Comparison of ENCODE assay signal across 10 mouse cellular contexts in the genomic region with DNA sequence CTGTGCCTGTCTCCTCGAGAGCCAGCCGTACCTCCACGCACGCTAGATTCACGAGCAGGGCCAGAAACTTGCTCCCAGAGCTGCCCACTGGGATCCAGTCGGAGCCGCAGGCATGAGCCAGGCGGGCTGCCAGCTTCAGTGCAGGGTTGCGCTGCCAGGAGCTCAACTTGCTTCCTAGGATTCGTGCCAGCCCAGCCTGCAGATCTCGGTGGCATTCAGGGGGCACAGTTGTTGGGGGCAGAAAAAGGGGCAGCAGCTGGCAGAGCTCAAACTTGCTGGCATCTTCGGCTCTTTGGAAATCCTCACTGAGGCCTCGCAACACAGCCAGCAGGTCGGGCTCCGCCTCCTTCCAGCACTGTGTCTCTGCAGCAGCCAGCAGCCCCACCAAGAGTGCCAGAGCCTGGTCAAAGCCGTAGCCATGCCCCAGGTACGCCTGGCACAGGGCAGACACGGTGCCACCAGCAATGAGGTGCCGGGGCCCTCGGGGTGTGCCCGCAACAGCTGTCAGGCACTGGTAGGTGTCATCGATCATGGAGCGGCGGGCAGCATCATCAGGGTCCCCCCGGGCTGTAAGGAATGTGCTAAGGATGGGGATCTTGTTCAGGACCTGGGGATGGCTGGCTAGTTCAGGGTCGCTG. TPM values are rescaled to one million over a fixed set of nuclear protein-coding genes. Genes with fewer than 3 reads are reported as not detected.
DNase-seq lines count a peak whose midpoint lies in the region; ATAC-seq lines count a peak whose summit lies in the region.
"Had no signal": no experiment of that assay in that cellular context is flagged by ENCODE, and none has a peak within 500 bp of the region (broad histone marks: within the 10 kb centered on the region; RNA-seq: fewer than 3 reads in every experiment).

No protein-coding gene starts in this region.

- WGBS in forebrain, embryonic 12.5 days = 88% methylated on average over 26 of the region's 26 CpGs

- intact Hi-C loops in heart, postnatal 25 days (cut with DNase I) = loop anchor here (5.0 to 10.0 kb wide), 2 partner anchors 73 to 215 kb away; a partner anchor contains a TSS

- peaks cover 46% of the 10 kb centered on the region for H3K36me3 ChIP-seq in forebrain, embryonic 12.5 days (replicated peaks)

- no peak for ATAC-seq in forebrain, embryonic 12.5 days (ENCODE audit: low FRiP score)

- no peak overlapping the region for H3K27ac ChIP-seq in forebrain, embryonic 12.5 days

- no peaks in the 10 kb centered on the region for H3K9me3 ChIP-seq in forebrain, embryonic 12.5 days

- DNase-seq in heart, adult 11 months = peak; percentile 95
- DNase-seq in heart, postnatal 25 days (ENCODE audit: low spot score) = no peak
- peak; percentile 66 for DNase-seq in Muller cell, postnatal 12 days (ENCODE audit: inconsistent ontology term)
- DNase-seq in layer of hippocampus, adult 8-10 months (ENCODE audit: low spot score in 2 of 2) = peak; percentile 77 to 82
- peak; percentile 58 to 69 for DNase-seq in right cerebral cortex, postnatal 36 days (ENCODE audit: low spot score in 2 of 2)
- no peak for DNase-seq in thymus, postnatal 36 days
- no peak for DNase-seq in lung, postnatal 4 days

- H3K9ac ChIP-seq in forebrain, embryonic 12.5 days = no peak overlapping the region

- peak overlapping the region; percentile 3; the same call in 1 of the 2 replicates for H3K4me2 ChIP-seq in forebrain, embryonic 12.5 days

- no peak overlapping the region for H3K4me3 ChIP-seq in forebrain, embryonic 12.5 days (replicated peaks)

- H3K27me3 ChIP-seq in forebrain, embryonic 12.5 days = no peaks in the 10 kb centered on the region

- H3K4me1 ChIP-seq in forebrain, embryonic 12.5 days = peaks cover 60% of the 10 kb centered on the region

RNA-seq across cellular contexts. Expression of a gene that starts 3.1 kb away (rescaled TPM):
- 10 to 100 TPM; 14.7 TPM for total RNA-seq in heart, postnatal 25 days (2021)
- 46.4 and 52.3 TPM in 2 replicates for polyA plus RNA-seq in forebrain, embryonic 12.5 days (2016; fragmentation: Nextera tagmentation; extraction: Ambion mirVana)
- total RNA-seq in layer of hippocampus, adult 8-10 months (2022) = 1,000 to 10,000 TPM; 1,589 to 1,685 (median 1,649) TPM

RNA-seq across cellular contexts. Expression of a gene that starts 3.2 kb away (rescaled TPM):
- 10 to 100 TPM; 29.6 to 33.5 TPM for total RNA-seq in heart, postnatal 25 days (2021)
- polyA plus RNA-seq in forebrain, embryonic 12.5 days (2016; fragmentation: Nextera tagmentation; extraction: Ambion mirVana) = 32.9 and 33.5 TPM in 2 replicates
- 10 to 100 TPM; 63.5 to 77.5 (median 67.4) TPM for total RNA-seq in layer of hippocampus, adult 8-10 months (2022)

RNA-seq across cellular contexts. Expression of a gene that starts 14.1 kb away (rescaled TPM):
- total RNA-seq in heart, postnatal 25 days (2021) = not detected
- polyA plus RNA-seq in forebrain, embryonic 12.5 days (2016; fragmentation: Nextera tagmentation; extraction: Ambion mirVana) = 0.87 and 1.2 TPM in 2 replicates
- total RNA-seq in layer of hippocampus, adult 8-10 months (2022) = not detected
- total RNA-seq: common myeloid progenitor, adult 5-6 weeks; left cerebral cortex, adult 8-10 months had no signal

Comparison
In these comparisons a context has a peak if more than half of its experiments do, and no peak if none do; other contexts are left out.
1. DNase-seq: peak in heart, adult 11 months (single experiment), Muller cell, postnatal 12 days (single experiment), layer of hippocampus, adult 8-10 months (2 of 2) and right cerebral cortex, postnatal 36 days (2 of 2); none in heart, postnatal 25 days (single experiment), thymus, postnatal 36 days (0 of 2) and lung, postnatal 4 days (0 of 2).
2. RNA of a gene that starts 3.1 kb away (total RNA-seq): 1,589 to 1,685 TPM in layer of hippocampus, adult 8-10 months; 14.7 TPM in heart, postnatal 25 days; every median in the first group is over 100 times any median in the second.